Mouse (Mus musculus) embryonic facial prominence, embryonic 14.5 days (tissue): ENCODE data around the gene Ccdc181. TPM values are rescaled to one million over a fixed set of nuclear protein-coding genes. Genes with fewer than 3 reads are reported as not detected.

Experiments
- ATAC-seq: fragments of 200-750 bp; cut with Nextera tagmentation; 2 replicates; pipeline ENCODE4 v1.8.0; 2017; ENCODE audit warnings: low read depth, moderate number of reproducible peaks, moderate TSS enrichment
- DNase-seq: peaks from one replicate; pipeline ENCODE4 v3.0.0-alpha.2; 2015; ENCODE audit warnings: low spot score
- H3K27ac ChIP-seq: fragments of 300-500 bp; sonication (generic); replicated peaks from 2 replicates; pipeline ENCODE4 v1.5.1; 2014; ENCODE audit warnings: low read depth, mild to moderate bottlenecking, low read length, moderate library complexity
- H3K27me3 ChIP-seq: fragments of 300-500 bp; sonication (generic); replicated peaks from 2 replicates; pipeline ENCODE4 v1.6.1; 2014; ENCODE audit warnings: low read length; ENCODE audit not compliant: control insufficient read depth, insufficient read depth
- H3K36me3 ChIP-seq: fragments of 300-500 bp; sonication (generic); 2 replicates; pipeline ENCODE4 v1.6.1; 2014; ENCODE audit warnings: low read length, mixed read lengths; ENCODE audit not compliant: control insufficient read depth, insufficient read depth
- H3K4me1 ChIP-seq: fragments of 300-500 bp; sonication (generic); 2 replicates; pipeline ENCODE4 v1.6.1; 2014; ENCODE audit warnings: antibody characterized with exemption, low read length; ENCODE audit not compliant: control insufficient read depth, insufficient read depth
- H3K4me2 ChIP-seq: fragments of 300-500 bp; sonication (generic); 2 replicates; pipeline ENCODE4 v1.6.1; 2014; ENCODE audit warnings: low read depth, mild to moderate bottlenecking, low read length, moderate library complexity, mixed read lengths
- H3K4me3 ChIP-seq: fragments of 300-500 bp; sonication (generic); 2 replicates; pipeline ENCODE4 v1.5.1; 2014; ENCODE audit warnings: low read depth, mild to moderate bottlenecking, low read length
- H3K9ac ChIP-seq: fragments of 300-500 bp; sonication (generic); 2 replicates; pipeline ENCODE4 v1.6.1; 2014; ENCODE audit warnings: low read depth, mild to moderate bottlenecking, low read length, moderate library complexity, mixed read lengths
- H3K9me3 ChIP-seq: fragments of 300-500 bp; sonication (generic); 2 replicates; pipeline ENCODE4 v1.6.1; 2016; ENCODE audit warnings: low read length; ENCODE audit not compliant: control insufficient read depth
- WGBS: fragments of 180-500 bp; shearing (Covaris S2); extraction: QIAGEN DNeasy Blood & Tissue Kit; methylation state at CpG from one replicate; pipeline ENCODE4 v1.1.7; 2014; 5-methylcytosine and 5-hydroxymethylcytosine counted together
- polyA plus RNA-seq: library from polyadenylated mRNA; unstranded; fragments of >200 nt; fragmentation: Nextera tagmentation; extraction: Ambion mirVana; gene quantifications from 2 replicates; pipeline ENCODE4 v1.2.1, GENCODE M21; 2014

The Ccdc181 gene
- polyA plus RNA-seq, 1 experiment from 2014 or later: 9.8 TPM

DNA sequence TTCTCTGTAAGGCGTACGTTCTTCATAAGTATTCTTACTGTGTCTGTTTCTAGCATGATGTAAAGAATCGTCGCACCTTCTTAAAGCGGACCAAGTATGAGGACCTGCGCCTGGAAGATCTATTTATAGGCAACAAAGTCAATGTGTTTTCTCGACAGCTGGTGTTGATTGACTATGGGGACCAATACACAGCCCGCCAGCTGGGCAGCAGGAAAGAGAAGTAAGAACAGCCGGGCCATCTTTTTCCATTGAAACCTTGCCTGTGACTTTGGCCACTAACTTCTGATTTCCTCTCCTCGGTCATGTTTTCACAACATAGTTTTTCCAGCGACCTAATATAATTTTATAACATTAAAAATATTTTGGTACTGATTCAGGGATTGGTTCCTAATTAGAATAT, 57.2 kb downstream of the Ccdc181 start:
- 79% methylated on average over 11 of the region's 11 CpGs for WGBS

DNA sequence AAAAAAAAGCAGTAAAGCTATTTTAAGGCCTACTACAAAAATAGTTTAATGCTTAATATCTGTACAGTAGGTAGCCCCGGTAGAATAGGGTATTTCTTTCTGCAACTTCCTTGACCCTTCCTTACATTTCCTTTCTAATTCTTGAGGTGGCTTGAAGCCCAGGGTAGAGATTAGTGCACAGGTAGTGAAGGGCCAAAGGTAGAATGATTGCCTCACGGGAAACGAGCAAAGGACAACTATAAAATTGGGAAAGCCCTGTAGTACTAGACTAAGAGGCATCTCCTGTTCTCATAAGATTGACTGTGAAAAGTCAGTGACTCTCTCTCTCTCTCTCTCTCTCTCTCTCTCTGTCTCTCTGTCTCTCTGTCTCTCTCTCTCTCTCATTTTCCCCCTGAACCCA, 60.0 kb downstream of the Ccdc181 start:
- ATAC-seq (no peak), DNase-seq (no peak)
- H3K4me3 ChIP-seq: no peak overlapping the region
- H3K4me2 ChIP-seq: no peak overlapping the region
- H3K27ac ChIP-seq: no peak overlapping the region
- no peaks in the 10 kb centered on the region for H3K4me1 ChIP-seq
- WGBS: 93% methylated on average over 3 of the region's 3 CpGs
- H3K9ac ChIP-seq: no peak overlapping the region
- H3K27me3 ChIP-seq: no peaks in the 10 kb centered on the region
- no peaks in the 10 kb centered on the region for H3K9me3 ChIP-seq
- peaks cover 44% of the 10 kb centered on the region for H3K36me3 ChIP-seq

More for the DNA sequence above, 57.2 kb downstream of the Ccdc181 start:
- no peaks in the 10 kb centered on the region for H3K9me3 ChIP-seq
- ATAC-seq (no peak), DNase-seq (no peak)
- H3K4me2 ChIP-seq: no peak overlapping the region
- H3K4me1 ChIP-seq: no peaks in the 10 kb centered on the region
- H3K27ac ChIP-seq: no peak overlapping the region
- H3K36me3 ChIP-seq: peaks cover 25% of the 10 kb centered on the region
- H3K4me3 ChIP-seq: no peak overlapping the region
- no peaks in the 10 kb centered on the region for H3K27me3 ChIP-seq
- no peak overlapping the region for H3K9ac ChIP-seq

GRCm38 (mm10) chr1:164335846-164336245, 60.5 kb downstream of the Ccdc181 start:
- 81% methylated on average over 4 of the region's 4 CpGs for WGBS
- DNase-seq: no peak
- no peaks in the 10 kb centered on the region for H3K9me3 ChIP-seq
- H3K36me3 ChIP-seq: peaks cover 47% of the 10 kb centered on the region
- no peak overlapping the region for H3K4me3 ChIP-seq
- no peaks in the 10 kb centered on the region for H3K27me3 ChIP-seq
- no peak overlapping the region for H3K4me2 ChIP-seq
- H3K4me1 ChIP-seq: no peaks in the 10 kb centered on the region
- no peak for ATAC-seq
- H3K27ac ChIP-seq: no peak overlapping the region
- H3K9ac ChIP-seq: no peak overlapping the region

Other genes starting within 250 kb of the Ccdc181 start
- 0.13 and 0.25 TPM in 2 replicates for gene Sele, start 227.4 kb upstream of the Ccdc181 start, polyA plus RNA-seq
- 0.56 and 0.79 TPM in 2 replicates for gene Sell, start 213.6 kb upstream of the Ccdc181 start, polyA plus RNA-seq
- gene Selp, start 160.3 kb upstream of the Ccdc181 start, polyA plus RNA-seq: 0.34 and 0.71 TPM in 2 replicates
- gene F5, start 123.7 kb upstream of the Ccdc181 start, polyA plus RNA-seq: 0.21 TPM in 2 replicates
- gene Slc19a2, start 26.5 kb upstream of the Ccdc181 start, polyA plus RNA-seq: 8.2 and 11.0 TPM in 2 replicates
- gene Nme7, start 28.5 kb downstream of the Ccdc181 start, polyA plus RNA-seq: 27.3 and 30.9 TPM in 2 replicates
- 28.6 and 29.6 TPM in 2 replicates for gene Blzf1, start 31.9 kb downstream of the Ccdc181 start, polyA plus RNA-seq
- 37.0 and 44.0 TPM in 2 replicates for gene Atp1b1, start 182.8 kb downstream of the Ccdc181 start, polyA plus RNA-seq